Mouse (Mus musculus) MEL (cell line): ENCODE data around the gene Tbx3. TPM values are rescaled to one million over a fixed set of nuclear protein-coding genes. Genes with fewer than 3 reads are reported as not detected.

Experiments used
- DNase-seq: peaks from one replicate; pipeline ENCODE4 v3.0.0; 2011; ENCODE audit warnings: low read depth, low spot score
- H3K27ac ChIP-seq: 2 replicates; pipeline ENCODE4 v1.5.1; 2012; ENCODE audit warnings: low read depth, mild to moderate bottlenecking, control low read depth, low read length, moderate library complexity; ENCODE audit not compliant: control insufficient read depth
- H3K27me3 ChIP-seq, 2 experiments: fragments of 150-350 bp in 1 of 2; sonication (generic) in 1 of 2; 2 replicates each; pipeline ENCODE4 v1.6.1; 2012; ENCODE audit warnings: low read length in 2 of 2, mild to moderate bottlenecking in 2 of 2, improper control_type of control experiment in 1 of 2, moderate library complexity in 1 of 2; ENCODE audit not compliant: insufficient read depth in 2 of 2, control insufficient read depth in 1 of 2
- H3K36me3 ChIP-seq, 2 experiments: 2 replicates each; pipeline ENCODE4 v1.6.1; 2012 to 2014; ENCODE audit warnings: low read length in 2 of 2, improper control_type of control experiment in 1 of 2, inconsistent platforms in 1 of 2, mild to moderate bottlenecking in 1 of 2; ENCODE audit not compliant: insufficient read depth in 2 of 2, control insufficient read depth in 1 of 2
- H3K4me1 ChIP-seq, 2 experiments: fragments of 150-350 bp in 1 of 2; sonication (generic) in 1 of 2; 2 replicates each; pipeline ENCODE4 v1.6.1; 2012; ENCODE audit warnings: low read length in 2 of 2, improper control_type of control experiment in 1 of 2, mild to moderate bottlenecking in 1 of 2; ENCODE audit not compliant: insufficient read depth in 2 of 2, control insufficient read depth in 1 of 2
- H3K4me3 ChIP-seq, 2 experiments: fragments of 150-350 bp in 1 of 2; sonication (generic) in 1 of 2; 2 replicates each; pipeline ENCODE4 v1.5.1; 2012; ENCODE audit warnings: low read depth in 2 of 2, low read length in 2 of 2, mild to moderate bottlenecking in 2 of 2, moderate library complexity in 2 of 2, control low read depth in 1 of 2, improper control_type of control experiment in 1 of 2; ENCODE audit not compliant: control insufficient read depth in 1 of 2, insufficient read depth in 1 of 2
- H3K79me2 ChIP-seq: 2 replicates; pipeline ENCODE4 v1.6.1; 2012; ENCODE audit warnings: mild to moderate bottlenecking, low read length, moderate library complexity; ENCODE audit not compliant: control insufficient read depth, poor library complexity, insufficient read depth
- H3K9ac ChIP-seq: 2 replicates; pipeline ENCODE4 v1.6.1; 2012; ENCODE audit warnings: low read depth, mild to moderate bottlenecking, control low read depth, low read length, moderate library complexity; ENCODE audit not compliant: control insufficient read depth, poor library complexity, severe bottlenecking
- H3K9me3 ChIP-seq: fragments of 150-350 bp; sonication (generic); replicated peaks from 2 replicates; pipeline ENCODE4 v1.6.1; 2012; ENCODE audit warnings: mild to moderate bottlenecking, low read length, improper control_type of control experiment, moderate library complexity; ENCODE audit not compliant: insufficient read depth
- BHLHE40 ChIP-seq: IDR thresholded peaks from 2 replicates; pipeline ENCODE4 v1.6.1; 2012; ENCODE audit warnings: low read depth, mild to moderate bottlenecking, inconsistent platforms, low read length, improper control_type of control experiment, borderline replicate concordance
- CHD1 ChIP-seq: IDR thresholded peaks from 2 replicates; pipeline ENCODE4 v1.6.1; 2012; ENCODE audit warnings: low read depth, mild to moderate bottlenecking, inconsistent platforms, low read length, improper control_type of control experiment
- CHD2 ChIP-seq: IDR thresholded peaks from 2 replicates; pipeline ENCODE4 v1.6.1; 2011; ENCODE audit warnings: low read length, improper control_type of control experiment
- EP300 ChIP-seq, 2 experiments: IDR thresholded peaks; 2 replicates each; pipeline ENCODE4 v1.6.1; 2011; ENCODE audit warnings: improper control_type of control experiment in 2 of 2, low read length in 2 of 2, low read depth in 1 of 2, mild to moderate bottlenecking in 1 of 2
- ETS1 ChIP-seq: IDR thresholded peaks from 2 replicates; pipeline ENCODE4 v1.6.1; 2012; ENCODE audit warnings: low read depth, mild to moderate bottlenecking, inconsistent platforms, low read length, improper control_type of control experiment, moderate library complexity
- GABPA ChIP-seq: IDR thresholded peaks from 2 replicates; pipeline ENCODE4 v1.6.1; 2012; ENCODE audit warnings: low read depth, mild to moderate bottlenecking, inconsistent platforms, low read length, improper control_type of control experiment, moderate library complexity
- GATA1 ChIP-seq: IDR thresholded peaks from 2 replicates; pipeline ENCODE4 v1.6.1; 2011; ENCODE audit warnings: low read depth, low read length, improper control_type of control experiment
- JUND ChIP-seq: IDR thresholded peaks from 2 replicates; pipeline ENCODE4 v1.6.1; 2011; ENCODE audit warnings: low read depth, mild to moderate bottlenecking, improper control_type of control experiment, low read length
- KAT2A ChIP-seq: conservative IDR thresholded peaks from 2 replicates; pipeline ENCODE4 v1.6.1; 2012; ENCODE audit warnings: low read depth, low read length, improper control_type of control experiment, inconsistent platforms
- MYB ChIP-seq: IDR thresholded peaks from 2 replicates; pipeline ENCODE4 v1.6.1; 2011; ENCODE audit warnings: mild to moderate bottlenecking, low read depth, low read length, improper control_type of control experiment
- NELFE ChIP-seq: IDR thresholded peaks from 2 replicates; pipeline ENCODE4 v1.6.1; 2011; ENCODE audit warnings: low read depth, low read length, improper control_type of control experiment
- NRF1 ChIP-seq: IDR thresholded peaks from 2 replicates; pipeline ENCODE4 v1.6.1; 2014; ENCODE audit warnings: low read depth, mild to moderate bottlenecking, inconsistent platforms, low read length, improper control_type of control experiment, moderate library complexity; ENCODE audit not compliant: poor library complexity, insufficient read depth, severe bottlenecking
- POLR2A ChIP-seq, 2 experiments: IDR thresholded peaks; 2 replicates each; pipeline ENCODE4 v1.6.1; 2011 to 2012; ENCODE audit warnings: low read length in 2 of 2, mild to moderate bottlenecking in 2 of 2, control low read depth in 1 of 2, improper control_type of control experiment in 1 of 2, low read depth in 1 of 2, moderate library complexity in 1 of 2; ENCODE audit not compliant: control insufficient read depth in 1 of 2, insufficient read depth in 1 of 2, poor library complexity in 1 of 2
- POLR2AphosphoS2 ChIP-seq: IDR thresholded peaks from 2 replicates; pipeline ENCODE4 v1.6.1; 2011; ENCODE audit warnings: low read length, improper control_type of control experiment
- POLR2AphosphoS5 ChIP-seq: IDR thresholded peaks from 2 replicates; pipeline ENCODE4 v1.6.1; 2012; ENCODE audit warnings: low read depth, borderline replicate concordance, mild to moderate bottlenecking, inconsistent platforms, low read length, moderate library complexity, mixed read lengths
- RAD21 ChIP-seq: IDR thresholded peaks from 2 replicates; pipeline ENCODE4 v1.6.1; 2011; ENCODE audit warnings: mild to moderate bottlenecking, low read depth, low read length, improper control_type of control experiment
- RCOR1 ChIP-seq: IDR thresholded peaks from 2 replicates; pipeline ENCODE4 v1.6.1; 2012; ENCODE audit warnings: low read depth, mild to moderate bottlenecking, inconsistent platforms, low read length, improper control_type of control experiment
- SIN3A ChIP-seq: IDR thresholded peaks from 2 replicates; pipeline ENCODE4 v1.6.1; 2012; ENCODE audit warnings: low read length, improper control_type of control experiment, inconsistent platforms
- SMC3 ChIP-seq: IDR thresholded peaks from 2 replicates; pipeline ENCODE4 v1.6.1; 2011; ENCODE audit warnings: low read depth, low read length, improper control_type of control experiment
- TAL1 ChIP-seq: IDR thresholded peaks from 2 replicates; pipeline ENCODE4 v1.6.1; 2012; ENCODE audit warnings: mild to moderate bottlenecking, inconsistent platforms, low read length, moderate library complexity, mixed read lengths
- TBP ChIP-seq: IDR thresholded peaks from 2 replicates; pipeline ENCODE4 v1.8.0; 2011; ENCODE audit warnings: low read depth, low read length, improper control_type of control experiment
- USF2 ChIP-seq, 2 experiments: IDR thresholded peaks; 2 replicates each; pipeline ENCODE4 v1.6.1; 2011 to 2012; ENCODE audit warnings: improper control_type of control experiment in 2 of 2, low read length in 2 of 2, borderline replicate concordance in 1 of 2, inconsistent platforms in 1 of 2, low read depth in 1 of 2, mild to moderate bottlenecking in 1 of 2; ENCODE audit not compliant: insufficient read depth in 1 of 2
- ZKSCAN1 ChIP-seq: IDR thresholded peaks from 2 replicates; pipeline ENCODE4 v1.6.1; 2012; ENCODE audit warnings: low read depth, mild to moderate bottlenecking, inconsistent platforms, low read length, improper control_type of control experiment, moderate library complexity
- ZNF384 ChIP-seq: IDR thresholded peaks from 2 replicates; pipeline ENCODE4 v1.6.1; 2012; ENCODE audit warnings: low read depth, mild to moderate bottlenecking, inconsistent platforms, low read length, improper control_type of control experiment
- polyA plus RNA-seq, 2 experiments: library from polyadenylated mRNA; stranded (reverse) in 1 of 2; unstranded in 1 of 2; fragments of >175 nt in 1 of 2; fragments of >200 nt in 1 of 2; gene quantifications; 2 replicates each; pipeline versions ENCODE4 v1.2.1 to v1.2.4; 2012; ENCODE audit warnings: low replicate concordance in 2 of 2, low read depth in 1 of 2; ENCODE audit not compliant: insufficient read length in 2 of 2, insufficient read depth in 1 of 2, missing spikeins in 1 of 2
- total RNA-seq: library from RNA; depleted of rRNA; stranded (reverse); fragments of 300-350 nt; gene quantifications from 2 replicates; pipeline ENCODE4 v1.2.3, GENCODE M21; 2012

Gene Tbx3
- total and polyA plus RNA-seq, 3 experiments, result not detected

- Histone ChIP-seq H3K36me3 (no peaks in the 10 kb centered on the region), H3K9ac (no peak overlapping the region), H3K79me2 (no peaks in the 10 kb centered on the region)
- TF ChIP-seq POLR2A (IDR thresholded peaks at IDR 0.05; ENCODE audit: control insufficient read depth in 1 of 2, insufficient read depth in 1 of 2, low read depth in 1 of 2, low read length in 2 of 2, poor library complexity in 1 of 2) (no peak), EP300 (IDR thresholded peaks at IDR 0.05; ENCODE audit: low read depth in 1 of 2, low read length in 2 of 2) (no peak), POLR2AphosphoS5 (no peak), KAT2A (no peak), BHLHE40 (no peak)
- TF ChIP-seq, all 39 proteins: peak for 0
- no peak for DNase-seq
- H3K27ac ChIP-seq, result no peak overlapping the region
- H3K9me3 ChIP-seq, result no peaks in the 10 kb centered on the region
- H3K4me1 ChIP-seq, result no peaks in the 10 kb centered on the region
- no peaks in the 10 kb centered on the region for H3K27me3 ChIP-seq
- no peak overlapping the region for H3K4me3 ChIP-seq
Measured at GRCm38 (mm10) chr5:119672984-119673600, 2.6 kb downstream of the Tbx3 start.

DNA sequence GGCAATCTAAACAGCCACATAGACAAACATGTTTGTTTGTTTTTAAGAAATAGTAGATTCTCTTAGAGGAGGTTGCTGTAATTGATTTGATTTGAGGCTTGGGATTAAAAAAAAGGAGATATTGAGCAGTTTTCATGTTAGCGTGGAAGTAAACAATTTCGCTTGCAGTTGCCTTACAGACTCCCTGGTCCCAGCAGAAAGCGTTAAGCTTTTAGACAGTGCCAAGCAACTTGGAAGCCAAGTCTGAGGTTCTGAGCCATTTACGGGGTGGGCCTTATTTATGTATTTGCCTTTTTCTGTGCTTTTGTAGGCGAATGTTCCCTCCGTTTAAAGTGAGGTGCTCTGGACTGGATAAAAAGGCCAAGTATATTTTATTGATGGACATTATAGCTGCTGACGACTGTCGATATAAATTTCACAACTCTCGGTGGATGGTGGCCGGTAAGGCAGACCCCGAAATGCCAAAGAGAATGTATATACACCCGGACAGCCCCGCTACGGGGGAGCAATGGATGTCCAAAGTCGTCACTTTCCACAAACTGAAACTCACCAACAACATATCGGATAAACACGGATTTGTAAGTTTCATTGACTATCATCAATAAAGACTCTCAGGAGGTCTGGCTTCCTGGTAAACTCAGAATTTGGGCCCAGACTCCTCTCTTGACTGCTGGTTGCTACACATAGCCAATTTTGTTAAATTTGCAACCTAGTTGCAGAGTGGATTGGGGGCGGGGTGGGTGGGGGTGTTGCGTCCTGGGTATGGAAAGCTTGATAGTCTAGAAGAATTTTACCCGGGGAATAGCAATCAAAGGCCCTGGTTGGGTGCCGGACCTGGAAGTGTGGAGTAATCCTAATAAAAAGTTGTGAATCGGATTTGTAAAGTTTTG is 3.5 kb downstream of the Tbx3 start:
- no peaks in the 10 kb centered on the region for H3K27me3 ChIP-seq
- H3K4me3 ChIP-seq, result no peak overlapping the region

GRCm38 (mm10) chr5:119674606-119675330 is 4.3 kb downstream of the Tbx3 start:
- no peak overlapping the region for H3K27ac ChIP-seq
- H3K4me1 ChIP-seq, result no peaks in the 10 kb centered on the region
- no peaks in the 10 kb centered on the region for H3K79me2 ChIP-seq
- H3K4me3 ChIP-seq, result no peak overlapping the region
- no peaks in the 10 kb centered on the region for H3K36me3 ChIP-seq
- no peak for DNase-seq
- no peak overlapping the region for H3K9ac ChIP-seq
- H3K27me3 ChIP-seq, result no peaks in the 10 kb centered on the region
- no peaks in the 10 kb centered on the region for H3K9me3 ChIP-seq
- TF ChIP-seq RAD21 (no peak), RCOR1 (no peak), CHD1 (no peak), USF2 (IDR thresholded peaks at IDR 0.05; ENCODE audit: borderline replicate concordance in 1 of 2, insufficient read depth in 1 of 2, low read depth in 1 of 2, low read length in 2 of 2) (no peak), SMC3 (no peak), MYB (no peak), POLR2AphosphoS5 (no peak), KAT2A (no peak), BHLHE40 (no peak), ZKSCAN1 (no peak), NRF1 (no peak), CHD2 (no peak), GATA1 (no peak), TAL1 (no peak), ETS1 (no peak)

More for the DNA sequence above, 3.5 kb downstream of the Tbx3 start:
- TF ChIP-seq MYB (no peak), POLR2AphosphoS2 (no peak), TBP (no peak), NELFE (no peak), GABPA (no peak), KAT2A (no peak), JUND (no peak), CHD2 (no peak), SIN3A (no peak), ZNF384 (no peak), RCOR1 (no peak), BHLHE40 (no peak)
- Histone ChIP-seq H3K36me3 (no peaks in the 10 kb centered on the region), H3K27ac (no peak overlapping the region), H3K9me3 (no peaks in the 10 kb centered on the region), H3K79me2 (no peaks in the 10 kb centered on the region), H3K9ac (no peak overlapping the region), H3K4me1 (no peaks in the 10 kb centered on the region)
- no peak for DNase-seq
